In genomic region chr10:93700589-93701363, GRCm38 (mm10) we compare ENCODE assay signal across 12 mouse cellular contexts.
DNase-seq lines count a peak whose midpoint lies in the region; ATAC-seq and TF ChIP-seq lines count a peak whose summit lies in the region.
"Had no signal": no experiment of that assay in that cellular context is flagged by ENCODE, and none has a peak within 500 bp of the region (broad histone marks: within the 10 kb centered on the region; RNA-seq: fewer than 3 reads in every experiment).

No protein-coding gene starts in this region.

- H3K27ac ChIP-seq in heart, embryonic 11.5 days (ENCODE audit: low read depth, low read length), result no peak overlapping the region
- peak overlapping the region; percentile 49 for H3K27ac ChIP-seq in forebrain, embryonic 15.5 days (replicated peaks)
- H3K27ac ChIP-seq in liver, postnatal 0 days (ENCODE audit: low read depth), result no peak overlapping the region
- H3K27ac ChIP-seq: embryonic facial prominence, embryonic 15.5 days; neural tube, embryonic 15.5 days had no signal

- WGBS in heart, embryonic 11.5 days (ENCODE audit: insufficient replicate concordance), result 65% methylated on average over 21 of the region's 21 CpGs
- 31% methylated on average over 21 of the region's 21 CpGs for WGBS in forebrain, embryonic 15.5 days
- WGBS in liver, postnatal 0 days (ENCODE audit: insufficient replicate concordance), result 31% methylated on average over 21 of the region's 21 CpGs

- no peak overlapping the region for H3K4me3 ChIP-seq in heart, embryonic 11.5 days (ENCODE audit: low read depth, low read length)
- peak overlapping the region; percentile 23 for H3K4me3 ChIP-seq in forebrain, embryonic 15.5 days
- H3K4me3 ChIP-seq in liver, postnatal 0 days (ENCODE audit: low read depth, low read length), result peak overlapping the region; percentile 33
- H3K4me3 ChIP-seq: embryonic facial prominence, embryonic 15.5 days; neural tube, embryonic 15.5 days had no signal

- no peaks in the 10 kb centered on the region for H3K9me3 ChIP-seq in heart, embryonic 11.5 days (replicated peaks; ENCODE audit: control insufficient read depth, low read length)
- H3K9me3 ChIP-seq in forebrain, embryonic 15.5 days, result no peaks in the 10 kb centered on the region
- H3K9me3 ChIP-seq in liver, postnatal 0 days (ENCODE audit: low read length), result no peaks in the 10 kb centered on the region
- H3K9me3 ChIP-seq: embryonic facial prominence, embryonic 15.5 days; neural tube, embryonic 15.5 days had no signal

- no peak overlapping the region for H3K9ac ChIP-seq in heart, embryonic 11.5 days (ENCODE audit: low read depth, low read length)
- no peak overlapping the region for H3K9ac ChIP-seq in forebrain, embryonic 15.5 days (replicated peaks)
- peak overlapping the region; percentile 37; the same call in 1 of the 2 replicates for H3K9ac ChIP-seq in liver, postnatal 0 days (replicated peaks)
- H3K9ac ChIP-seq: embryonic facial prominence, embryonic 15.5 days; neural tube, embryonic 15.5 days had no signal

- H3K27me3 ChIP-seq in heart, embryonic 11.5 days (ENCODE audit: control insufficient read depth, insufficient read depth, low read length), result 0 out of 2 replicates have a peak, but pooled peaks cover 2% of the 10 kb centered on the region
- H3K27me3 ChIP-seq in forebrain, embryonic 15.5 days, result no peaks in the 10 kb centered on the region
- no peaks in the 10 kb centered on the region for H3K27me3 ChIP-seq in liver, postnatal 0 days (ENCODE audit: insufficient read depth, low read length)
- H3K27me3 ChIP-seq: embryonic facial prominence, embryonic 15.5 days; neural tube, embryonic 15.5 days had no signal

- no peaks in the 10 kb centered on the region for H3K4me1 ChIP-seq in heart, embryonic 11.5 days (ENCODE audit: control insufficient read depth, insufficient read depth, low read length)
- peaks cover 22% of the 10 kb centered on the region for H3K4me1 ChIP-seq in forebrain, embryonic 15.5 days
- peaks cover 5% of the 10 kb centered on the region for H3K4me1 ChIP-seq in liver, postnatal 0 days (ENCODE audit: insufficient read depth)
- H3K4me1 ChIP-seq: embryonic facial prominence, embryonic 15.5 days; neural tube, embryonic 15.5 days had no signal

- no peak for ATAC-seq in heart, embryonic 11.5 days (replicated peaks; ENCODE audit: insufficient number of reproducible peaks, low FRiP score, low TSS enrichment)
- peak; percentile 69 for ATAC-seq in forebrain, embryonic 15.5 days (replicated peaks)
- no peak for ATAC-seq in liver, postnatal 0 days

- no peaks in the 10 kb centered on the region for H3K36me3 ChIP-seq in heart, embryonic 11.5 days (ENCODE audit: control insufficient read depth, insufficient read depth, low read length)
- H3K36me3 ChIP-seq in forebrain, embryonic 15.5 days, result no peaks in the 10 kb centered on the region
- no peaks in the 10 kb centered on the region for H3K36me3 ChIP-seq in liver, postnatal 0 days (replicated peaks; ENCODE audit: insufficient read depth, low read length)
- H3K36me3 ChIP-seq: embryonic facial prominence, embryonic 15.5 days; neural tube, embryonic 15.5 days had no signal

- no peak for TF ChIP-seq CTCF in liver, postnatal 0 days (IDR thresholded peaks at IDR 0.05; ENCODE audit: low read depth)

- peak overlapping the region; percentile 9; the same call in 1 of the 2 replicates for H3K4me2 ChIP-seq in heart, embryonic 11.5 days
- H3K4me2 ChIP-seq in forebrain, embryonic 15.5 days (replicated peaks), result peak overlapping the region; percentile 37
- peak overlapping the region; percentile 67 for H3K4me2 ChIP-seq in liver, postnatal 0 days (ENCODE audit: low read depth, low read length)
- H3K4me2 ChIP-seq: embryonic facial prominence, embryonic 15.5 days; neural tube, embryonic 15.5 days had no signal

- intact Hi-C loops in heart, postnatal 25 days (cut with DNase I), result no loop called here

- no peak for DNase-seq in heart, postnatal 25 days (ENCODE audit: low spot score)
- DNase-seq in 416B (ENCODE audit: low read depth), result peak; percentile 49
- no peak for DNase-seq in liver, postnatal 0 days
- no peak for DNase-seq in cerebellum, adult 9-11 months
- no peak for DNase-seq in thymus, postnatal 14 days
- DNase-seq in layer of hippocampus, postnatal 10 days (ENCODE audit: low spot score in 2 of 2), result no peak
- DNase-seq: heart, postnatal 10 days; lung, postnatal 14 days had no signal

- TF ChIP-seq EP300 in liver, postnatal 0 days (IDR thresholded peaks at IDR 0.05; ENCODE audit: low read depth), result no peak

Comparison
In these comparisons a context has a peak if more than half of its experiments do, and no peak if none do; other contexts are left out.
1. H3K4me2 ChIP-seq: peak in every context shown above with its lines; median percentile 67 in liver, postnatal 0 days; 37 in forebrain, embryonic 15.5 days; 9 in heart, embryonic 11.5 days.